Mouse (Mus musculus) kidney, adult 8-10 months (tissue): ENCODE measurements around the gene Plxnd1.

Source experiments
- DNase-seq, 2 experiments: peaks; one replicate each; pipeline ENCODE4 v3.0.0; 2022

Plxnd1 gene

GRCm38 (mm10) chr6:115977810-115978209 lies 17.0 kb downstream of the Plxnd1 start:
- no peak for DNase-seq

GRCm38 (mm10) chr6:115975606-115976005 lies 19.2 kb downstream of the Plxnd1 start:
- DNase-seq: no peak

GRCm38 (mm10) chr6:115973881-115974662 lies 20.7 kb downstream of the Plxnd1 start:
- DNase-seq: no peak

GRCm38 (mm10) chr6:115973139-115973875 lies 21.5 kb downstream of the Plxnd1 start:
- no peak for DNase-seq

- no peak for DNase-seq
These were observed 22.6 kb downstream of the Plxnd1 start for GRCm38 (mm10) chr6:115972083-115972764.

- DNase-seq: no peak
These were observed 23.3 kb downstream of the Plxnd1 start for GRCm38 (mm10) chr6:115971273-115972060.

GRCm38 (mm10) chr6:115969952-115970351 lies 24.9 kb downstream of the Plxnd1 start:
- DNase-seq: no peak

- DNase-seq: no peak
These were observed 25.7 kb downstream of the Plxnd1 start for GRCm38 (mm10) chr6:115969103-115969502.

GRCm38 (mm10) chr6:115968700-115969099 lies 26.1 kb downstream of the Plxnd1 start:
- DNase-seq: no peak

- DNase-seq: no peak
These were observed 26.7 kb downstream of the Plxnd1 start for GRCm38 (mm10) chr6:115968086-115968485.

GRCm38 (mm10) chr6:115967291-115967880 lies 27.4 kb downstream of the Plxnd1 start:
- no peak for DNase-seq

- DNase-seq: no peak
These were observed 28.4 kb downstream of the Plxnd1 start for GRCm38 (mm10) chr6:115966227-115966966.

- DNase-seq: no peak
These were observed 31.1 kb downstream of the Plxnd1 start for GRCm38 (mm10) chr6:115963656-115964055.

GRCm38 (mm10) chr6:115962439-115963085 lies 32.2 kb downstream of the Plxnd1 start:
- DNase-seq: no peak

- no peak for DNase-seq
These were observed 33.1 kb downstream of the Plxnd1 start for GRCm38 (mm10) chr6:115961743-115962142.

GRCm38 (mm10) chr6:115960322-115960721 lies 34.5 kb downstream of the Plxnd1 start:
- no peak for DNase-seq

GRCm38 (mm10) chr6:115959151-115959691 lies 35.6 kb downstream of the Plxnd1 start:
- peak; percentile 81 to 84 for DNase-seq

- no peak for DNase-seq
These were observed 36.4 kb downstream of the Plxnd1 start for GRCm38 (mm10) chr6:115958445-115958844.

GRCm38 (mm10) chr6:115957681-115958080 lies 37.1 kb downstream of the Plxnd1 start:
- no peak for DNase-seq

- DNase-seq: peak; percentile 41 to 62
These were observed 37.7 kb downstream of the Plxnd1 start for GRCm38 (mm10) chr6:115956922-115957601.
